Mouse (Mus musculus) liver, embryonic 14.5 days (tissue): ENCODE measurements around the gene Mfsd12. TPM values are rescaled to one million over a fixed set of nuclear protein-coding genes. Genes with fewer than 3 reads are reported as not detected.

Source experiments
- ATAC-seq: fragments of 200-750 bp; cut with Nextera tagmentation; 2 replicates; pipeline ENCODE4 v1.8.0; 2017; ENCODE audit warnings: moderate number of reproducible peaks, mild to moderate bottlenecking, moderate library complexity; ENCODE audit not compliant: insufficient read depth
- DNase-seq, 3 experiments: peaks; one replicate each; pipeline ENCODE4 v3.0.0-alpha.2; 2012 to 2013; ENCODE audit warnings: low read depth in 3 of 3, low spot score in 3 of 3
- H3K27ac ChIP-seq: fragments of 300-500 bp; sonication (generic); 2 replicates; pipeline ENCODE4 v1.5.1; 2014; ENCODE audit warnings: moderate library complexity, mild to moderate bottlenecking, control low read depth, inconsistent platforms
- H3K27me3 ChIP-seq: fragments of 300-500 bp; sonication (generic); 2 replicates; pipeline ENCODE4 v1.6.1; 2014; ENCODE audit warnings: mild to moderate bottlenecking, low read length, moderate library complexity; ENCODE audit not compliant: control insufficient read depth, insufficient read depth
- H3K36me3 ChIP-seq: fragments of 300-500 bp; sonication (generic); replicated peaks from 2 replicates; pipeline ENCODE4 v1.6.1; 2014; ENCODE audit warnings: low read depth; ENCODE audit not compliant: control insufficient read depth, insufficient read depth
- H3K4me1 ChIP-seq, 2 experiments: fragments of 200-500 bp in 1 of 2; fragments of 300-500 bp in 1 of 2; sonication (generic) in 1 of 2; replicated peaks; 2 replicates each; pipeline ENCODE4 v1.6.1; 2012 to 2014; ENCODE audit warnings: antibody characterized with exemption in 1 of 2, inconsistent platforms in 1 of 2, low read length in 1 of 2; ENCODE audit not compliant: control insufficient read depth in 2 of 2, insufficient read depth in 2 of 2
- H3K4me2 ChIP-seq: fragments of 300-500 bp; sonication (generic); 2 replicates; pipeline ENCODE4 v1.6.1; 2014; ENCODE audit warnings: low read depth, mild to moderate bottlenecking, control low read depth, moderate library complexity
- H3K4me3 ChIP-seq, 2 experiments: fragments of 200-500 bp in 1 of 2; fragments of 300-500 bp in 1 of 2; sonication (generic) in 1 of 2; 2 replicates each; pipeline ENCODE4 v1.5.1; 2012 to 2014; ENCODE audit warnings: low read depth in 2 of 2, low read length in 2 of 2, mild to moderate bottlenecking in 2 of 2, control low read depth in 1 of 2, inconsistent platforms in 1 of 2, moderate library complexity in 1 of 2; ENCODE audit not compliant: insufficient read depth in 1 of 2
- H3K9ac ChIP-seq: fragments of 300-500 bp; sonication (generic); replicated peaks from 2 replicates; pipeline ENCODE4 v1.6.1; 2014; ENCODE audit warnings: mild to moderate bottlenecking, control low read depth, moderate library complexity
- H3K9me3 ChIP-seq: fragments of 300-500 bp; sonication (generic); 2 replicates; pipeline ENCODE4 v1.6.1; 2016; ENCODE audit warnings: low read length, mixed read lengths; ENCODE audit not compliant: control insufficient read depth
- CTCF ChIP-seq: IDR thresholded peaks from 2 replicates; pipeline ENCODE4 v1.5.1; 2016; ENCODE audit warnings: antibody characterized with exemption, low read depth, control low read depth
- EP300 ChIP-seq: IDR thresholded peaks from 2 replicates; pipeline ENCODE4 v1.6.1; 2016; ENCODE audit warnings: antibody characterized with exemption, low read depth
- WGBS: fragments of 180-500 bp; shearing (Covaris S2); extraction: QIAGEN DNeasy Blood & Tissue Kit; methylation state at CpG from one replicate; pipeline ENCODE4 v1.1.7; 2014; ENCODE audit not compliant: insufficient replicate concordance; 5-methylcytosine and 5-hydroxymethylcytosine counted together
- polyA plus RNA-seq, 2 experiments: library from polyadenylated mRNA; depleted of rRNA in 1 of 2; stranded (reverse) in 1 of 2; unstranded in 1 of 2; fragments of >200 nt; fragmentation: Nextera tagmentation in 1 of 2; extraction: Ambion mirVana in 1 of 2; gene quantifications; 2 replicates each; pipeline versions ENCODE4 v1.2.1 to v1.2.3; 2012 to 2014

Gene Mfsd12
- polyA plus RNA-seq, 2 experiments, result 6.1 to 8.4 TPM

DNA sequence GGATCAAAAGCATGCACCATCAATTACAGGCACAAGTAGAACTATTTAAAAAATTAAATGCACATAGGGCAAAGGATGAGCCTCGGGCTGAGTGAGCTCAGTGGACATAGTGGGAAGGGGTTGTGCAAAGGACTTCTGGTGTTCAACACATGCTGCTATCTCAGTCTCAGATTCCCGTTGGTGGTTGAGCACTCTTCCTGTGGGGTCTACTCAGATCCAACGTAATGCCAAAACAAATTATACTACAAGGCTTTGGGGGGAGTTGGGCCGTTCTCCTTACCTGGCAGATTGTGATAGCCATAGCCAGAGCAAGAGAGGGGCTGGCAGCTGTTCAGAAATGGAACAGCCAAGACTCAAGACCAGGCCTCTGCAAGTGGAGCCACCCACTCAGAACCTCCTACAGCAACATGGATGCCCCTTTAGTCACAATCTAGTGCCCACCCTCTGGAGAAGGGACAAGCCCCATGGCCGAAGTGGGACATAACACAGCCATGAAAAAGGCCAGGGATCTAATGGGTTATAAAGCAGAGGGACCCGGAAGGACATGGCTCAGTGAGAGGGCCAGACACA is 22.6 kb downstream of the Mfsd12 start:
- peaks cover 20% of the 10 kb centered on the region for H3K36me3 ChIP-seq
- peak overlapping the region; percentile 95 for H3K9ac ChIP-seq
- H3K27me3 ChIP-seq, result no peaks in the 10 kb centered on the region
- peaks cover 58 to 60% of the 10 kb centered on the region in 2 experiments for H3K4me1 ChIP-seq
- peak overlapping the region; percentile 96 for H3K4me2 ChIP-seq
- no peak for ATAC-seq
- no peaks in the 10 kb centered on the region for H3K9me3 ChIP-seq
- TF ChIP-seq CTCF, result no peak
- TF ChIP-seq EP300, result no peak
- no peak overlapping the region; a peak in 1 of 4 replicates for H3K4me3 ChIP-seq
- 44% methylated on average over 6 of the region's 6 CpGs for WGBS
- no peak for DNase-seq
- H3K27ac ChIP-seq, result peak overlapping the region; percentile 97

DNA sequence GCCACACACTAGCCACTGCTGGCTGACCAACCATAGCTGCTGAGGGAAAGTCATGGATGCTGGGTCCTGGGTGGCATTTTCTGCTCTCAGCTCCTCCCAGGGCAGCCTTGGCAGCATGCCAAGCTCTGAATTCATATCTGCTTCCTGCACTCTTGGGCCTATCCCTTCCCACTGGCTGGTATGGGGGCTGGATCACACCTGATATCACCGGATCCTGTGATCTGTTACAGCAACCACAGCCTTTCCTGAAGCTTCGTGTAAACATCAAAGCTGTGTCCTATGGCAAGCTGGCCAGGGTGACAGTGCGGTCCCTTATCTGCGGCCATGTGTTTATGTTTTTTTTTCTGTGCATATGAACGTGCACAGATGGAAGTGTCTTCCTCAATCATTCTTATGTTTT is 24.7 kb downstream of the Mfsd12 start:
- H3K9me3 ChIP-seq, result no peaks in the 10 kb centered on the region
- no peak for TF ChIP-seq EP300
- TF ChIP-seq CTCF, result no peak
- H3K4me1 ChIP-seq, result peaks cover 52 to 55% of the 10 kb centered on the region in 2 experiments
- H3K9ac ChIP-seq, result peak overlapping the region; percentile 72
- peak; percentile 73 for ATAC-seq
- H3K27me3 ChIP-seq, result no peaks in the 10 kb centered on the region
- peak overlapping the region; percentile 50 for H3K4me2 ChIP-seq
- DNase-seq, result peak; percentile 97 to 99 (median 97)
- peak overlapping the region; percentile 97 for H3K27ac ChIP-seq
- peak overlapping the region in 1 of 2 experiments; percentile 5; a peak in 1 of 4 replicates for H3K4me3 ChIP-seq
- WGBS, result 9% methylated on average over 5 of the region's 5 CpGs
- peaks cover 6% of the 10 kb centered on the region for H3K36me3 ChIP-seq

DNA sequence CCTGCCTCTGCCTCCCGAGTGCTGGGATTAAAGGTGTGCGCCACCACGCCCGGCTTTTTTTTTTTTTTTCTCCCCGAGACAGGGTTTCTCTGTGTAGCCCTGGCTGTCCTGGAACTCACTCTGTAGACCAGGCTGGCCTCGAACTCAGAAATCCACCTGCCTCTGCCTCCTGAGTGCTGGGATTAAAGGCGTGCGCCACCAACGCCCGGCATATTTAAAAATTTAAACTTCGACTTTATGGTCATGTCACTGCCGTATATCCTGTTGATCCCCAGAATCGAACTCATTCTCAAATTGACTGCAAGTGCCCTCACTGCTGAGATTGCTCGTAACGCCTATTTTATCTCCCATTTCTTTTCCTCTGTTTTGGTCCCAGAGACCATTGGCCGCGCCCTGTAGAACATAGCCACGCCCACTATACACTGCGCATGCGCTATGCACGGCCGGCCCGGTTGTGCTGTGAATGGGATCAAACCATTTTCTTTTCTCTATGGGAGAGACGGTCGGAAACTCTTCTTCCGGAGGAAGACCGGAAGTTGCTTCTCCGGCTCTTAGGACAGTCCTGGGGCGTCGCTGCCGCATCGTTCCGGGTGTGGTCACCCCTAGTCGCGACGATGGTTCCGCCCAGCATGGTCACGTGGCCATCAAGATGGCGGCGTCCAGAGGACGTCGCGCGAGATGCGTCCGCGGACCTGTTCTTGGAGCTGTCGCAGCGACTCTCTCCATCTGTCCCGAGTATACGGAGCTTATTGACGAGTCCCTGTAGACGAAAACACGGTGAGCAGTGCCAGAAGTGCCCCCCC is 26.7 kb downstream of the Mfsd12 start, which contains the start of the genes Dohh and Gm48551:
TSS of gene Dohh (plus strand) at position 627 of the 803 bp plus-strand sequence.
TSS of gene Gm48551 (plus strand) at position 665 of the 803 bp plus-strand sequence.
- Histone ChIP-seq H3K9me3 (no peaks in the 10 kb centered on the region), H3K4me2 (peak within 1 kb of the TSS; percentile 93), H3K4me1 (peaks cover 47 to 50% of the 10 kb centered on the region in 2 experiments), H3K27me3 (no peaks in the 10 kb centered on the region), H3K36me3 (peaks cover 11% of the 10 kb centered on the region), H3K9ac (peak within 1 kb of the TSS; percentile 92), H3K4me3 (peak within 1 kb of the TSS; percentile 87 to 98), H3K27ac (peak within 1 kb of the TSS; percentile 97)
- ATAC-seq, result peak; percentile 78
- peak; percentile 20; the same call in 1 of the 2 replicates for TF ChIP-seq CTCF
- TF ChIP-seq EP300, result no peak
- DNase-seq, result peak; percentile 98
- WGBS, result 4% methylated on average over 50 of the region's 54 CpGs

DNA sequence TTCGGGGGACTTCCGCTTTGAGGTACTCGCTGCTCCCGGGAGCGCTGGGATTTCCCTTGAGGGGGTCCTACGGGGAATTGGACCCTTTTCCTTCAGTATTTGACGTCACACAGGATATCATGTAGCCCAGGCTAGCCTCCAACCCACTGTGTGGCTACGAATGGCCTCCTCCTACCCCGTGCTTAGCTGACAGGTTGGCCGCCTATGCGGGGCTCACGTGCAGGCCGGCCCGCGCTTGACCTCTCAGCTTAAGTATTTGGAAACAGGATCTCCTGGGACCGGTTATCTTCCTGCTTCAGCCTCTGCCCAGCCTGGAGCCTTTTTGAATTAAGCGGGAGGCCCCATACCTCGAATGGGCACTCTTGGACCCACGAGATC is 27.3 kb downstream of the Mfsd12 start:
- H3K27ac ChIP-seq, result peak overlapping the region; percentile 97
- TF ChIP-seq CTCF (no peak), EP300 (no peak)
- peaks cover 11% of the 10 kb centered on the region for H3K36me3 ChIP-seq
- WGBS, result under 1% methylated on average over 19 of the region's 19 CpGs
- H3K27me3 ChIP-seq, result no peaks in the 10 kb centered on the region
- peak overlapping the region; percentile 87 to 98 for H3K4me3 ChIP-seq
- H3K9ac ChIP-seq, result peak overlapping the region; percentile 92
- ATAC-seq (no peak; the same call in 1 of the 2 replicates), DNase-seq (no peak)
- H3K9me3 ChIP-seq, result no peaks in the 10 kb centered on the region
- peak overlapping the region; percentile 93 for H3K4me2 ChIP-seq
- H3K4me1 ChIP-seq, result peaks cover 42 to 44% of the 10 kb centered on the region in 2 experiments
